Mouse (Mus musculus) liver, embryonic 11.5 days (tissue): ENCODE measurements around the gene Rbfox1. TPM values are rescaled to one million over a fixed set of nuclear protein-coding genes. Genes with fewer than 3 reads are reported as not detected.

Experiments
- ATAC-seq: fragments of 200-750 bp; cut with Nextera tagmentation; replicated peaks from 2 replicates; pipeline ENCODE4 v1.8.0; 2017; ENCODE audit warnings: moderate number of reproducible peaks, mild to moderate bottlenecking, moderate TSS enrichment, moderate library complexity; ENCODE audit not compliant: low FRiP score
- DNase-seq: peaks from one replicate; pipeline ENCODE4 v3.0.0-alpha.2; 2017; ENCODE audit warnings: low spot score
- H3K27ac ChIP-seq: fragments of 300-500 bp; sonication (generic); 2 replicates; pipeline ENCODE4 v1.5.1; 2014; ENCODE audit warnings: mild to moderate bottlenecking, low read depth, low read length, control low read depth
- H3K27me3 ChIP-seq: fragments of 300-500 bp; sonication (generic); replicated peaks from 2 replicates; pipeline ENCODE4 v1.6.1; 2014; ENCODE audit warnings: low read length, mixed read lengths; ENCODE audit not compliant: control insufficient read depth, insufficient read depth
- H3K36me3 ChIP-seq: fragments of 300-500 bp; sonication (generic); 2 replicates; pipeline ENCODE4 v1.6.1; 2014; ENCODE audit warnings: mild to moderate bottlenecking, low read length, moderate library complexity, mixed read lengths; ENCODE audit not compliant: control insufficient read depth, insufficient read depth
- H3K4me1 ChIP-seq: fragments of 300-500 bp; sonication (generic); replicated peaks from 2 replicates; pipeline ENCODE4 v1.6.1; 2014; ENCODE audit warnings: low read length, mixed read lengths; ENCODE audit not compliant: control insufficient read depth, insufficient read depth
- H3K4me2 ChIP-seq: fragments of 300-500 bp; sonication (generic); 2 replicates; pipeline ENCODE4 v1.6.1; 2014; ENCODE audit warnings: mild to moderate bottlenecking, control low read depth, moderate library complexity
- H3K4me3 ChIP-seq: fragments of 300-500 bp; sonication (generic); 2 replicates; pipeline ENCODE4 v1.5.1; 2014; ENCODE audit warnings: low read depth, low read length, control low read depth
- H3K9ac ChIP-seq: fragments of 300-500 bp; sonication (generic); 2 replicates; pipeline ENCODE4 v1.6.1; 2014; ENCODE audit warnings: low read depth, low read length, control low read depth
- H3K9me3 ChIP-seq: fragments of 300-500 bp; sonication (generic); 2 replicates; pipeline ENCODE4 v1.6.1; 2016; ENCODE audit warnings: low read length, inconsistent platforms, mixed read lengths; ENCODE audit not compliant: control insufficient read depth
- WGBS: fragments of 180-500 bp; shearing (Covaris S2); extraction: QIAGEN DNeasy Blood & Tissue Kit; methylation state at CpG from one replicate; pipeline ENCODE4 v1.1.7; 2014; 5-methylcytosine and 5-hydroxymethylcytosine counted together
- polyA plus RNA-seq: library from polyadenylated mRNA; unstranded; fragments of >200 nt; fragmentation: Nextera tagmentation; extraction: Ambion mirVana; gene quantifications from 2 replicates; pipeline ENCODE4 v1.2.1, GENCODE M21; 2014

Gene Rbfox1
- polyA plus RNA-seq, 1 experiment from 2014 or later, result 1.4 TPM

- no peaks in the 10 kb centered on the region for H3K4me1 ChIP-seq
- H3K36me3 ChIP-seq, result no peaks in the 10 kb centered on the region
- DNase-seq (no peak), ATAC-seq (no peak)
- no peak overlapping the region for H3K9ac ChIP-seq
- no peak overlapping the region for H3K4me2 ChIP-seq
- H3K27ac ChIP-seq, result no peak overlapping the region
- no peaks in the 10 kb centered on the region for H3K9me3 ChIP-seq
- no peaks in the 10 kb centered on the region for H3K27me3 ChIP-seq
- H3K4me3 ChIP-seq, result no peak overlapping the region
- WGBS, result 73% methylated on average over 3 of the region's 3 CpGs
These were observed 1444.0 kb downstream of the Rbfox1 start for GRCm38 (mm10) chr16:7329196-7329595.

- no peaks in the 10 kb centered on the region for H3K27me3 ChIP-seq
- H3K4me3 ChIP-seq, result no peak overlapping the region
- H3K4me2 ChIP-seq, result no peak overlapping the region
- H3K27ac ChIP-seq, result no peak overlapping the region
- H3K4me1 ChIP-seq, result no peaks in the 10 kb centered on the region
- DNase-seq, result no peak
- no peaks in the 10 kb centered on the region for H3K36me3 ChIP-seq
- WGBS, result 36% methylated on average over 4 of the region's 4 CpGs
- ATAC-seq, result no peak
- H3K9ac ChIP-seq, result no peak overlapping the region
- no peaks in the 10 kb centered on the region for H3K9me3 ChIP-seq
These were observed 1456.0 kb downstream of the Rbfox1 start for GRCm38 (mm10) chr16:7341186-7341585.

- Histone ChIP-seq H3K9me3 (no peaks in the 10 kb centered on the region), H3K27me3 (no peaks in the 10 kb centered on the region), H3K9ac (no peak overlapping the region), H3K4me2 (no peak overlapping the region), H3K4me3 (no peak overlapping the region), H3K27ac (no peak overlapping the region), H3K36me3 (no peaks in the 10 kb centered on the region), H3K4me1 (no peaks in the 10 kb centered on the region)
- 58% methylated on average over 3 of the region's 3 CpGs for WGBS
- DNase-seq (no peak), ATAC-seq (no peak)
These were observed 1460.1 kb downstream of the Rbfox1 start for GRCm38 (mm10) chr16:7345298-7345697.

- ATAC-seq (no peak), DNase-seq (no peak)
- no peaks in the 10 kb centered on the region for H3K27me3 ChIP-seq
- no peaks in the 10 kb centered on the region for H3K36me3 ChIP-seq
- H3K9ac ChIP-seq, result no peak overlapping the region
- H3K4me3 ChIP-seq, result no peak overlapping the region
- H3K4me2 ChIP-seq, result no peak overlapping the region
- 62% methylated on average over 11 of the region's 11 CpGs for WGBS
- H3K9me3 ChIP-seq, result no peaks in the 10 kb centered on the region
- H3K27ac ChIP-seq, result no peak overlapping the region
- no peaks in the 10 kb centered on the region for H3K4me1 ChIP-seq
These were observed 1461.0 kb downstream of the Rbfox1 start for GRCm38 (mm10) chr16:7346001-7346625.

GRCm38 (mm10) chr16:7347522-7348165 is 1462.5 kb downstream of the Rbfox1 start:
- H3K9ac ChIP-seq, result no peak overlapping the region
- H3K4me3 ChIP-seq, result no peak overlapping the region
- no peaks in the 10 kb centered on the region for H3K4me1 ChIP-seq
- no peaks in the 10 kb centered on the region for H3K36me3 ChIP-seq
- DNase-seq (no peak), ATAC-seq (no peak)
- 70% methylated on average over 7 of the region's 7 CpGs for WGBS
- H3K27ac ChIP-seq, result no peak overlapping the region
- no peaks in the 10 kb centered on the region for H3K27me3 ChIP-seq
- no peaks in the 10 kb centered on the region for H3K9me3 ChIP-seq
- no peak overlapping the region for H3K4me2 ChIP-seq

GRCm38 (mm10) chr16:7352808-7353207 is 1467.7 kb downstream of the Rbfox1 start:
- H3K27ac ChIP-seq, result no peak overlapping the region
- H3K9me3 ChIP-seq, result no peaks in the 10 kb centered on the region
- no peak overlapping the region for H3K4me2 ChIP-seq
- no peak overlapping the region for H3K4me3 ChIP-seq
- no peak for DNase-seq
- H3K4me1 ChIP-seq, result no peaks in the 10 kb centered on the region
- no peak overlapping the region for H3K9ac ChIP-seq
- no peaks in the 10 kb centered on the region for H3K36me3 ChIP-seq
- 68% methylated on average over 16 of the region's 16 CpGs for WGBS
- ATAC-seq, result no peak
- H3K27me3 ChIP-seq, result no peaks in the 10 kb centered on the region

- Histone ChIP-seq H3K27ac (no peak overlapping the region), H3K27me3 (no peaks in the 10 kb centered on the region), H3K4me1 (no peaks in the 10 kb centered on the region), H3K4me3 (no peak overlapping the region), H3K9ac (no peak overlapping the region), H3K9me3 (no peaks in the 10 kb centered on the region), H3K4me2 (no peak overlapping the region), H3K36me3 (no peaks in the 10 kb centered on the region)
- ATAC-seq (no peak), DNase-seq (no peak)
- WGBS, result 65% methylated on average over 4 of the region's 4 CpGs
These were observed 1469.0 kb downstream of the Rbfox1 start for GRCm38 (mm10) chr16:7354116-7354515.

GRCm38 (mm10) chr16:7359043-7359442 is 1473.9 kb downstream of the Rbfox1 start:
- ATAC-seq (no peak), DNase-seq (no peak)
- WGBS, result 77% methylated on average over 5 of the region's 5 CpGs
- Histone ChIP-seq H3K9me3 (no peaks in the 10 kb centered on the region), H3K4me1 (no peaks in the 10 kb centered on the region), H3K9ac (no peak overlapping the region), H3K27me3 (no peaks in the 10 kb centered on the region), H3K4me3 (no peak overlapping the region), H3K4me2 (no peak overlapping the region), H3K36me3 (no peaks in the 10 kb centered on the region), H3K27ac (no peak overlapping the region)

GRCm38 (mm10) chr16:7360706-7361105 is 1475.6 kb downstream of the Rbfox1 start:
- WGBS, result 76% methylated on average over 1 of the region's 1 CpGs
- H3K36me3 ChIP-seq, result no peaks in the 10 kb centered on the region

More at GRCm38 (mm10) chr16:7360706-7361105, 1475.6 kb downstream of the Rbfox1 start:
- no peak overlapping the region for H3K4me3 ChIP-seq
- H3K4me2 ChIP-seq, result no peak overlapping the region
- no peak overlapping the region for H3K9ac ChIP-seq
- no peaks in the 10 kb centered on the region for H3K4me1 ChIP-seq
- no peaks in the 10 kb centered on the region for H3K9me3 ChIP-seq
- H3K27ac ChIP-seq, result no peak overlapping the region
- no peaks in the 10 kb centered on the region for H3K27me3 ChIP-seq
- DNase-seq, result no peak
- no peak for ATAC-seq
